ENCODE assay signal across 17 mouse cellular contexts in the genomic region with DNA sequence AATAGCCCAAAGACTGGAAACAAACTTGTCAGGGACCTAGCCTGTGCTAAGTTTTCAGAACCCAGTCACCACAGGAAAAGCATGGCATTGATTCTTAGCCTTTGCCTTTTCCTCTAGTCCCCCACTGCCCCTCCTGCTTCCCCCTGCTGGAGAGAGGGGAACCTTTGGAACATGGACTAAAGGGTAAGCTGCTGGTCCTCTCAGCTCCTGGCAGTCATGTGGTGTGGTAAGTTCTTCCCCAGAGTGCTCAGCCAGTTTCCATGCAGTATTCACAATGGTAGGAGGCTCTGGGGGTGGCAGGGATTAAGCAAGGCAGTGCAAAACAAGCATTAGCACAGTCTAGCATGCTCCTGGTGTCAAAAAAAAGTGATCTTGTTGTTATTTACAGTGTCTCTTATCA.
DNase-seq lines count a peak whose midpoint lies in the region; ATAC-seq and TF ChIP-seq lines count a peak whose summit lies in the region.
"Had no signal": no experiment of that assay in that cellular context is flagged by ENCODE, and none has a peak within 500 bp of the region (broad histone marks: within the 10 kb centered on the region; RNA-seq: fewer than 3 reads in every experiment).

No protein-coding gene starts in this region.

- no peak for TF ChIP-seq POLR2A in liver, adult 2 months (IDR thresholded peaks at IDR 0.05; ENCODE audit: extremely low read depth, insufficient read depth, low read length)

- H3K4me2 ChIP-seq in heart, postnatal 0 days (ENCODE audit: low read depth, low read length), result no peak overlapping the region
- H3K4me2 ChIP-seq: embryonic facial prominence, embryonic 15.5 days; heart, embryonic 11.5 days; limb, embryonic 12.5 days; neural tube, embryonic 15.5 days had no signal

- H3K9ac ChIP-seq in heart, postnatal 0 days (replicated peaks; ENCODE audit: low read depth, low read length), result no peak overlapping the region
- no peak overlapping the region for H3K9ac ChIP-seq in liver, adult 2 months (ENCODE audit: low read depth, low read length)
- H3K9ac ChIP-seq: embryonic facial prominence, embryonic 15.5 days; limb, embryonic 12.5 days; neural tube, embryonic 15.5 days had no signal

- H3K4me1 ChIP-seq in heart, postnatal 0 days (ENCODE audit: control insufficient read depth, insufficient read depth), result peaks cover 7% of the 10 kb centered on the region
- no peaks in the 10 kb centered on the region; the same call in 1 of the 2 replicates for H3K4me1 ChIP-seq in liver, adult 2 months (ENCODE audit: control insufficient read depth, insufficient read depth, low read length)

- no peak overlapping the region for H3K4me3 ChIP-seq in heart, postnatal 0 days (ENCODE audit: low read depth, low read length)
- H3K4me3 ChIP-seq in liver, adult 2 months (ENCODE audit: insufficient read depth, low read depth, low read length), result no peak overlapping the region
- H3K4me3 ChIP-seq: embryonic facial prominence, embryonic 15.5 days; limb, embryonic 12.5 days; myocyte; neural tube, embryonic 15.5 days had no signal

- no peaks in the 10 kb centered on the region for H3K36me3 ChIP-seq in heart, postnatal 0 days (replicated peaks; ENCODE audit: control insufficient read depth, insufficient read depth, low read length)
- H3K36me3 ChIP-seq in liver, adult 2 months (ENCODE audit: control insufficient read depth, insufficient read depth, low read length), result no peaks in the 10 kb centered on the region
- H3K36me3 ChIP-seq: embryonic facial prominence, embryonic 15.5 days; limb, embryonic 12.5 days; neural tube, embryonic 15.5 days had no signal

- H3K27me3 ChIP-seq in heart, postnatal 0 days (ENCODE audit: control insufficient read depth, insufficient read depth, low read length), result no peaks in the 10 kb centered on the region
- H3K27me3 ChIP-seq in liver, adult 2 months (ENCODE audit: control insufficient read depth, insufficient read depth, low read length), result no peaks in the 10 kb centered on the region
- H3K27me3 ChIP-seq: embryonic facial prominence, embryonic 15.5 days; limb, embryonic 12.5 days; neural tube, embryonic 15.5 days had no signal

- no peak overlapping the region for H3K27ac ChIP-seq in heart, postnatal 0 days (ENCODE audit: low read depth)
- H3K27ac ChIP-seq in liver, adult 2 months (replicated peaks; ENCODE audit: insufficient read depth, low read depth, low read length), result no peak overlapping the region
- H3K27ac ChIP-seq: embryonic facial prominence, embryonic 15.5 days; limb, embryonic 12.5 days; neural tube, embryonic 15.5 days had no signal

- DNase-seq in heart, postnatal 0 days (ENCODE audit: low spot score), result no peak
- DNase-seq in heart, postnatal 4 days, result no peak
- DNase-seq in NIH3T3 (ENCODE audit: low read depth), result peak; percentile 29
- DNase-seq in kidney, adult 9 months, result peak; percentile 84
- peak; percentile 38 for DNase-seq in liver, adult 2 months (ENCODE audit: extremely low read depth, low read depth, low spot score)
- DNase-seq in spleen, adult 12 weeks (ENCODE audit: low spot score), result no peak
- DNase-seq in cerebellum, adult 8-10 months, result no peak
- DNase-seq in urinary bladder, postnatal 36 days (ENCODE audit: low spot score in 2 of 2), result no peak
- DNase-seq: adrenal gland, postnatal 10 days; cerebellum, adult 2 months; gastrocnemius, postnatal 36 days; midbrain, embryonic 14.5 days had no signal

- no peak for TF ChIP-seq EP300 in heart, postnatal 0 days (IDR thresholded peaks at IDR 0.05; ENCODE audit: low read depth)

- ATAC-seq in heart, postnatal 0 days (ENCODE audit: insufficient read depth, low read depth), result no peak

- no peaks in the 10 kb centered on the region for H3K9me3 ChIP-seq in heart, postnatal 0 days (replicated peaks; ENCODE audit: control insufficient read depth, low read length)
- H3K9me3 ChIP-seq: embryonic facial prominence, embryonic 15.5 days; limb, embryonic 12.5 days; neural tube, embryonic 15.5 days had no signal

- no peaks in the 10 kb centered on the region for H3K79me2 ChIP-seq in liver, adult 2 months (ENCODE audit: control insufficient read depth, insufficient read depth, low read length)

- peak; percentile 16; the same call in 1 of the 2 replicates for TF ChIP-seq CTCF in heart, postnatal 0 days (IDR thresholded peaks at IDR 0.05; ENCODE audit: low read depth)
- no peak for TF ChIP-seq CTCF in liver, adult 2 months (IDR thresholded peaks at IDR 0.05; ENCODE audit: low read depth, low read length)

Comparison
In these comparisons a context has a peak if more than half of its experiments do, and no peak if none do; other contexts are left out.
1. DNase-seq: peak in NIH3T3 (single experiment), kidney, adult 9 months (single experiment) and liver, adult 2 months (single experiment); none in heart, postnatal 0 days (single experiment), heart, postnatal 4 days (single experiment), spleen, adult 12 weeks (single experiment), cerebellum, adult 8-10 months (single experiment) and urinary bladder, postnatal 36 days (0 of 2).